Mouse (Mus musculus): ENCODE measurements at regions not wholly inside any gene's neighbourhood (a gene's known extent, or its start where the extent isn't known, plus 50 kb on each side); places are given as distances from the start of the nearest gene placed in this dataset.

- no peak overlapping the region for H3K4me2 ChIP-seq
- H3K27me3 ChIP-seq, result no peaks in the 10 kb centered on the region
- H3K4me1 ChIP-seq (replicated peaks), result no peaks in the 10 kb centered on the region
- no peaks in the 10 kb centered on the region for H3K9me3 ChIP-seq
- no peak overlapping the region for H3K4me3 ChIP-seq
- WGBS, result 72% methylated on average over 3 of the region's 3 CpGs
- no peak overlapping the region for H3K9ac ChIP-seq
- ATAC-seq (ENCODE audit: low FRiP score, low read depth), result no peak
- H3K36me3 ChIP-seq, result no peaks in the 10 kb centered on the region
- no peak overlapping the region for H3K27ac ChIP-seq (replicated peaks)
Observed at GRCm38 (mm10) chr15:97466110-97466509, 219.0 kb upstream of the Amigo2 start.

DNA sequence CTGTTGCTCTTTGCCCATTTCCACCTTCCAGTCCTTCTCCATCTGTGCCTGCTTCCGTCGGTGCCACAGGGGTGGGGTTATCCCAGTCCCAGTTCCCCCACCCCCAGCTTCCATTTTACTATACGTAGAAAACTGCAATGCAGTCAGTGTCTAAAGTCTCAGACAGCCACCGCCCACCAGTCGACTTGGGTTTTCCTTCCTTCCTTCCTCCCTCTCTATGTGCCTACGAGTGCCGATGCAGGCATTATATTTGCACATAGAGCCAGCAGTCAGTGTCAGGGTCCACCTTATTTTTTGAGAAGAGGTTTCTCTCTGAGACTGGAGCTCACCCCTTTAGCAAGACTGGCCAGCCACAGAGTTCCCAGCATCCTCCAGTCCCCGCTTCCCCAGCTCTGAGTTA is 218.3 kb upstream of the Amigo2 start:
- Histone ChIP-seq H3K27me3 (no peaks in the 10 kb centered on the region), H3K4me1 (replicated peaks) (no peaks in the 10 kb centered on the region), H3K36me3 (no peaks in the 10 kb centered on the region), H3K4me3 (no peak overlapping the region), H3K9me3 (no peaks in the 10 kb centered on the region), H3K9ac (no peak overlapping the region), H3K4me2 (no peak overlapping the region), H3K27ac (replicated peaks) (no peak overlapping the region)
- WGBS, result 92% methylated on average over 8 of the region's 8 CpGs
- ATAC-seq (ENCODE audit: low FRiP score, low read depth), result no peak

GRCm38 (mm10) chr15:97464737-97465136 is 217.7 kb upstream of the Amigo2 start:
- H3K27ac ChIP-seq (replicated peaks), result no peak overlapping the region
- no peak overlapping the region for H3K4me3 ChIP-seq
- no peak overlapping the region for H3K9ac ChIP-seq
- no peaks in the 10 kb centered on the region for H3K36me3 ChIP-seq
- 91% methylated on average over 9 of the region's 9 CpGs for WGBS
- H3K9me3 ChIP-seq, result no peaks in the 10 kb centered on the region
- H3K4me2 ChIP-seq, result no peak overlapping the region
- H3K4me1 ChIP-seq (replicated peaks), result no peaks in the 10 kb centered on the region
- no peak for ATAC-seq (ENCODE audit: low FRiP score, low read depth)
- no peaks in the 10 kb centered on the region for H3K27me3 ChIP-seq

DNA sequence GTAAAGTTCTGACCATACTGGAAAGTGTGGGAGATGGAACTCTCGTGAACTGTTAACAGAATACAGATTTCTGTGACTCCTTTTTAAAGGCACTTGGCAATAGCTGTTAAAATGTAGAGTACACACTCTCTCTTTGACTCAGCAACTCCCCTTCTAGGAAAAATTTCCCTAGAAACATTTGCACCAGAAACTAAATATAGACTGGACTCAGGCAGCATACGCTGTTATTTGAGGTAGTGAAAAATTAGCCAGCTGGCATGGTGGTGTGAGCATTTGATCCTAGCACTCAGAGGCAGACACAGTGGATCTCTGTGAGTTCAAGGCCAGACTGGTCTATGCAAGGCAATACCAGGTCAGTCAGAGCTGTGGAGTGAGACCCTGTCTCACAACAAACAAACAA is 215.5 kb upstream of the Amigo2 start:
- WGBS, result 88% methylated on average over 2 of the region's 2 CpGs
- H3K27ac ChIP-seq (replicated peaks), result no peak overlapping the region
- no peaks in the 10 kb centered on the region for H3K4me1 ChIP-seq (replicated peaks)
- H3K9ac ChIP-seq, result no peak overlapping the region
- ATAC-seq (ENCODE audit: low FRiP score, low read depth), result no peak
- no peaks in the 10 kb centered on the region for H3K9me3 ChIP-seq
- no peaks in the 10 kb centered on the region for H3K27me3 ChIP-seq
- no peaks in the 10 kb centered on the region for H3K36me3 ChIP-seq
- H3K4me3 ChIP-seq, result no peak overlapping the region
- H3K4me2 ChIP-seq, result no peak overlapping the region

GRCm38 (mm10) chr15:97462006-97462405 is 214.9 kb upstream of the Amigo2 start:
- H3K36me3 ChIP-seq, result no peaks in the 10 kb centered on the region
- WGBS, result 91% methylated on average over 7 of the region's 7 CpGs
- H3K9me3 ChIP-seq, result no peaks in the 10 kb centered on the region
- no peak overlapping the region for H3K4me2 ChIP-seq
- no peaks in the 10 kb centered on the region for H3K4me1 ChIP-seq (replicated peaks)
- no peak overlapping the region for H3K4me3 ChIP-seq
- ATAC-seq (ENCODE audit: low FRiP score, low read depth), result no peak
- no peak overlapping the region for H3K9ac ChIP-seq
- no peak overlapping the region for H3K27ac ChIP-seq (replicated peaks)
- no peaks in the 10 kb centered on the region for H3K27me3 ChIP-seq

DNA sequence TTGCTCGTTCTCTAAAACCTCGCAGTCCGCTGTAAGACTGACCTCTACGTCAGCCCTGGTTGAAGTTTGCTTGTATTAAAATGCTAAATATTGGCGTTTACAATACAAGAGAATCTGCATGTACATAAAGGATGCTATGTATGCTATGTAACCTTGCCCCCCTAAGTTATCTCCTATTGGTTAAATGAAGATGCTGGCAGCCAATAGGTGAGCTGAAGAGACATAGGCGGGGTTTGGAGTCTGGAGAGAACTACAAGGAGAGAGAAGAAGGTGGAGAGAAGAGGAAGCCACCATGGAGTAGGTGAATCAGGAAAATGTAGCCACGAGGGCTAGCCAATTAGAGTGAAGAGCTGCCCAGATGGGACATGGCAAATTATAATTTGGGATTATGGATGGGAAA is 214.0 kb upstream of the Amigo2 start:
- no peaks in the 10 kb centered on the region for H3K27me3 ChIP-seq
- no peaks in the 10 kb centered on the region for H3K36me3 ChIP-seq
- no peak overlapping the region for H3K9ac ChIP-seq
- no peak overlapping the region for H3K27ac ChIP-seq (replicated peaks)
- no peak for ATAC-seq (ENCODE audit: low FRiP score, low read depth)
- 80% methylated on average over 7 of the region's 7 CpGs for whole genome bisulfite sequencing
- H3K4me1 ChIP-seq (replicated peaks), result no peaks in the 10 kb centered on the region
- H3K4me2 ChIP-seq, result no peak overlapping the region
- no peaks in the 10 kb centered on the region for H3K9me3 ChIP-seq
- H3K4me3 ChIP-seq, result no peak overlapping the region

GRCm38 (mm10) chr15:97460360-97460719 is 213.3 kb upstream of the Amigo2 start:
- Histone ChIP-seq H3K4me2 (no peak overlapping the region), H3K27me3 (no peaks in the 10 kb centered on the region), H3K4me3 (no peak overlapping the region), H3K36me3 (no peaks in the 10 kb centered on the region), H3K4me1 (replicated peaks) (no peaks in the 10 kb centered on the region), H3K27ac (replicated peaks) (no peak overlapping the region), H3K9ac (no peak overlapping the region), H3K9me3 (no peaks in the 10 kb centered on the region)
- 89% methylated on average over 7 of the region's 7 CpGs for WGBS
- ATAC-seq (ENCODE audit: low FRiP score, low read depth), result no peak

DNA sequence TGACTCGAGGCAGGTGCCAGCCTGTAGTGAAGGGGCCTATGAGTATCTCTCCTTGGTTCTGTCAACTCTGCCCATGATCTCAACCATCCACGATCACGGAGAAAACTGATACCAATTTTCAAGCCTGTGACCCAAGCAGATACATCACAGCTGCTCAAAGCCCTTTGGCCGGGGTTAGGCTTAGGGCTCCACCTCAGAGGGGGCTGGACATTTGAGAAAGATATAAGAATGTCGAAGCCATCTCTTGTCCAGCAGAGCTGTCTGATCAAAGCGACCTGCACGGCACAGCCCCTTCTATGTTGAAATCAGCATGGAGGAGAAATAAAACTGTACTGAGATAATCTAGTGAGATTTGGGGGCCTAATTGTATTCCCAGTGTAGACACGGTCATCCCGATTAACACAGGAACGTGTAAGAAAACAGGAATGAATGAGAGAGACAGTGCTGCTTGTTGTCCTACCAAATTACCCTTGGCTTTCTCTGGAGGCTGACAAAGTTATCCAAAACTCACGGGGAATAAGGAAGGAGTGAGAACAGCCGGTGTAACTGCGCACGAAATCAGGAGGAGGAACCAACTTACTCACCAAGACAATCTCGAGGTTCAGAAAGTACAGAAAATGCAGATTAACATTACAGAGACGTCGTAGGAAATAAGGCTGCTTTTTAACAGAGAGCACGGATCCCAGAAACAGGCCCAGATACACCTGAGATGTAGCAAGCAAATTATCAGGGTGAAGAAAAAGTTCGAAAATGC is 212.7 kb upstream of the Amigo2 start:
- no peaks in the 10 kb centered on the region for H3K9me3 ChIP-seq
- no peak for ATAC-seq (ENCODE audit: low FRiP score, low read depth)
- no peak overlapping the region for H3K27ac ChIP-seq (replicated peaks)
- WGBS, result 93% methylated on average over 19 of the region's 19 CpGs
- H3K4me1 ChIP-seq (replicated peaks), result no peaks in the 10 kb centered on the region
- no peak overlapping the region for H3K9ac ChIP-seq
- no peaks in the 10 kb centered on the region for H3K36me3 ChIP-seq
- no peak overlapping the region for H3K4me3 ChIP-seq
- no peaks in the 10 kb centered on the region for H3K27me3 ChIP-seq
- H3K4me2 ChIP-seq, result no peak overlapping the region

DNA sequence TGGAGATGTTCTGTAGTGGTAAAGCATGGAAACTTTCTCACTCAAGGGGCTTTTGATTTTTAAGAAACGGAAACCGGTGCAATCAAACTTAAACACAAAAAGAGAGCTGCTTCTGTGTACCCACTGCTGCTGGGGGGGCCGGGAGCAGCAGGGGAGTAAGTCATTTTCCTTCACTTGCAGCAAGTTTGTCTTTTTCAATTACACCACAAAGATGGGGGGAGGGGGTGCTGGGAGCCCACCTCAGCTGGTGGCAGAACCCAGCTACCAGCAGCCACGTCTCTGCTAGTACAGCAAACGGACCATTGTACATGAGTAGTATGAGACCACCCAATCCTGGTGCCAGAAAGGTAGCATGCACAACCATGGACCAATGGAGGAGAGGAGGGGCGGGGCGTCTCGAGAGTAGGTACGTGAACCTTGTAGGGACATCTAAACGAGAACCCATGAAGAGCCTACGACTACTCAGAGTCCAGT is 211.7 kb upstream of the Amigo2 start:
- Histone ChIP-seq H3K4me3 (no peak overlapping the region), H3K36me3 (no peaks in the 10 kb centered on the region), H3K9ac (no peak overlapping the region), H3K4me1 (replicated peaks) (no peaks in the 10 kb centered on the region), H3K27ac (replicated peaks) (no peak overlapping the region), H3K4me2 (peak overlapping the region; percentile 36; the same call in 1 of the 2 replicates), H3K9me3 (no peaks in the 10 kb centered on the region), H3K27me3 (no peaks in the 10 kb centered on the region)
- no peak for ATAC-seq (ENCODE audit: low FRiP score, low read depth)
- 74% methylated on average over 11 of the region's 11 CpGs for WGBS

GRCm38 (mm10) chr15:97458139-97458747 is 211.2 kb upstream of the Amigo2 start:
- no peak overlapping the region for H3K27ac ChIP-seq (replicated peaks)
- peak overlapping the region; percentile 36 for H3K4me2 ChIP-seq
- no peak overlapping the region for H3K9ac ChIP-seq
- WGBS, result 50% methylated on average over 17 of the region's 17 CpGs
- no peak overlapping the region for H3K4me3 ChIP-seq
- no peaks in the 10 kb centered on the region for H3K36me3 ChIP-seq
- H3K4me1 ChIP-seq (replicated peaks), result no peaks in the 10 kb centered on the region
- no peaks in the 10 kb centered on the region for H3K27me3 ChIP-seq
- no peaks in the 10 kb centered on the region for H3K9me3 ChIP-seq
- ATAC-seq (ENCODE audit: low FRiP score, low read depth), result no peak

GRCm38 (mm10) chr15:97457468-97457867 is 210.4 kb upstream of the Amigo2 start:
- Histone ChIP-seq H3K9ac (no peak overlapping the region), H3K4me3 (no peak overlapping the region), H3K4me1 (replicated peaks) (no peaks in the 10 kb centered on the region), H3K36me3 (no peaks in the 10 kb centered on the region), H3K4me2 (no peak overlapping the region), H3K9me3 (no peaks in the 10 kb centered on the region), H3K27ac (replicated peaks) (no peak overlapping the region), H3K27me3 (no peaks in the 10 kb centered on the region)
- ATAC-seq (ENCODE audit: low FRiP score, low read depth), result no peak
- 86% methylated on average over 8 of the region's 8 CpGs for WGBS

DNA sequence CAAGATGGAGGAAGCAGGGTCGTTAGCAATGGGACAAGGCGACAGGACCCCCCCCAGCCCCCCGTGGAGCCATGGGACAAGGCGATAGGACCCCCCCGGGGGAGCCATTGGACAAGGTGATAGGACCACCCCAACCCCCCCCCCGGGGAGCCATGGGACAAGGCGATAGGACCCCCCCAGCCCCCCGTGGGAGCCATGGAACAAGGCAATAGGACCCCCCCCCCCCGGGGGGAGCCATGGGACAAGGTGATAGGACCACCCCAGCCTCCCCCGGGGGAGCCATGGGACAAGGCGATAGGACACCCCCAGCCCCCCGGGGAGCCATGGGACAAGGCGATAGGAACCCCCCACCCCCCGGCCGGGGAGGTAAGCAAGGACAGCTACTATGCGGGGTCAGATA is 209.9 kb upstream of the Amigo2 start:
- H3K4me2 ChIP-seq, result no peak overlapping the region
- H3K27ac ChIP-seq (replicated peaks), result no peak overlapping the region
- no peak for ATAC-seq (ENCODE audit: low FRiP score, low read depth)
- H3K36me3 ChIP-seq, result no peaks in the 10 kb centered on the region
- H3K9ac ChIP-seq, result no peak overlapping the region
- H3K4me1 ChIP-seq (replicated peaks), result no peaks in the 10 kb centered on the region
- H3K27me3 ChIP-seq, result no peaks in the 10 kb centered on the region
- 93% methylated on average over 14 of the region's 16 CpGs for WGBS
- H3K9me3 ChIP-seq, result no peaks in the 10 kb centered on the region
- no peak overlapping the region for H3K4me3 ChIP-seq

GRCm38 (mm10) chr15:97455672-97456071 is 208.6 kb upstream of the Amigo2 start:
- Histone ChIP-seq H3K9me3 (no peaks in the 10 kb centered on the region), H3K27ac (replicated peaks) (no peak overlapping the region), H3K4me1 (replicated peaks) (no peaks in the 10 kb centered on the region), H3K4me3 (no peak overlapping the region), H3K36me3 (no peaks in the 10 kb centered on the region), H3K9ac (no peak overlapping the region), H3K27me3 (no peaks in the 10 kb centered on the region), H3K4me2 (no peak overlapping the region)
- no peak for ATAC-seq (ENCODE audit: low FRiP score, low read depth)
- 75% methylated on average over 5 of the region's 5 CpGs for WGBS
